Mouse (Mus musculus) liver, embryonic 14.5 days (tissue): ENCODE measurements around the gene Bpifb9a. TPM values are rescaled to one million over a fixed set of nuclear protein-coding genes. Genes with fewer than 3 reads are reported as not detected.
"Not testable (repeated sequence)": the region's sequence is repeated elsewhere in the genome, so short reads cannot be mapped to it uniquely, and the experiment has no call there.

Experiments
- ATAC-seq: fragments of 200-750 bp; cut with Nextera tagmentation; 2 replicates; pipeline ENCODE4 v1.8.0; 2017; ENCODE audit warnings: moderate number of reproducible peaks, mild to moderate bottlenecking, moderate library complexity; ENCODE audit not compliant: insufficient read depth
- DNase-seq, 3 experiments: peaks; one replicate each; pipeline ENCODE4 v3.0.0-alpha.2; 2012 to 2013; ENCODE audit warnings: low read depth in 3 of 3, low spot score in 3 of 3
- H3K27ac ChIP-seq: fragments of 300-500 bp; sonication (generic); 2 replicates; pipeline ENCODE4 v1.5.1; 2014; ENCODE audit warnings: moderate library complexity, mild to moderate bottlenecking, control low read depth, inconsistent platforms
- H3K27me3 ChIP-seq: fragments of 300-500 bp; sonication (generic); 2 replicates; pipeline ENCODE4 v1.6.1; 2014; ENCODE audit warnings: mild to moderate bottlenecking, low read length, moderate library complexity; ENCODE audit not compliant: control insufficient read depth, insufficient read depth
- H3K36me3 ChIP-seq: fragments of 300-500 bp; sonication (generic); replicated peaks from 2 replicates; pipeline ENCODE4 v1.6.1; 2014; ENCODE audit warnings: low read depth; ENCODE audit not compliant: control insufficient read depth, insufficient read depth
- H3K4me1 ChIP-seq, 2 experiments: fragments of 200-500 bp in 1 of 2; fragments of 300-500 bp in 1 of 2; sonication (generic) in 1 of 2; replicated peaks; 2 replicates each; pipeline ENCODE4 v1.6.1; 2012 to 2014; ENCODE audit warnings: antibody characterized with exemption in 1 of 2, inconsistent platforms in 1 of 2, low read length in 1 of 2; ENCODE audit not compliant: control insufficient read depth in 2 of 2, insufficient read depth in 2 of 2
- H3K4me2 ChIP-seq: fragments of 300-500 bp; sonication (generic); 2 replicates; pipeline ENCODE4 v1.6.1; 2014; ENCODE audit warnings: low read depth, mild to moderate bottlenecking, control low read depth, moderate library complexity
- H3K4me3 ChIP-seq, 2 experiments: fragments of 200-500 bp in 1 of 2; fragments of 300-500 bp in 1 of 2; sonication (generic) in 1 of 2; 2 replicates each; pipeline ENCODE4 v1.5.1; 2012 to 2014; ENCODE audit warnings: low read depth in 2 of 2, low read length in 2 of 2, mild to moderate bottlenecking in 2 of 2, control low read depth in 1 of 2, inconsistent platforms in 1 of 2, moderate library complexity in 1 of 2; ENCODE audit not compliant: insufficient read depth in 1 of 2
- H3K9ac ChIP-seq: fragments of 300-500 bp; sonication (generic); replicated peaks from 2 replicates; pipeline ENCODE4 v1.6.1; 2014; ENCODE audit warnings: mild to moderate bottlenecking, control low read depth, moderate library complexity
- H3K9me3 ChIP-seq: fragments of 300-500 bp; sonication (generic); 2 replicates; pipeline ENCODE4 v1.6.1; 2016; ENCODE audit warnings: low read length, mixed read lengths; ENCODE audit not compliant: control insufficient read depth
- CTCF ChIP-seq: IDR thresholded peaks from 2 replicates; pipeline ENCODE4 v1.5.1; 2016; ENCODE audit warnings: antibody characterized with exemption, low read depth, control low read depth
- EP300 ChIP-seq: IDR thresholded peaks from 2 replicates; pipeline ENCODE4 v1.6.1; 2016; ENCODE audit warnings: antibody characterized with exemption, low read depth
- WGBS: fragments of 180-500 bp; shearing (Covaris S2); extraction: QIAGEN DNeasy Blood & Tissue Kit; methylation state at CpG from one replicate; pipeline ENCODE4 v1.1.7; 2014; ENCODE audit not compliant: insufficient replicate concordance; 5-methylcytosine and 5-hydroxymethylcytosine counted together
- polyA plus RNA-seq, 2 experiments: library from polyadenylated mRNA; depleted of rRNA in 1 of 2; stranded (reverse) in 1 of 2; unstranded in 1 of 2; fragments of >200 nt; fragmentation: Nextera tagmentation in 1 of 2; extraction: Ambion mirVana in 1 of 2; gene quantifications; 2 replicates each; pipeline versions ENCODE4 v1.2.1 to v1.2.3; 2012 to 2014

Bpifb9a gene
- polyA plus RNA-seq, 2 experiments: not detected

DNA sequence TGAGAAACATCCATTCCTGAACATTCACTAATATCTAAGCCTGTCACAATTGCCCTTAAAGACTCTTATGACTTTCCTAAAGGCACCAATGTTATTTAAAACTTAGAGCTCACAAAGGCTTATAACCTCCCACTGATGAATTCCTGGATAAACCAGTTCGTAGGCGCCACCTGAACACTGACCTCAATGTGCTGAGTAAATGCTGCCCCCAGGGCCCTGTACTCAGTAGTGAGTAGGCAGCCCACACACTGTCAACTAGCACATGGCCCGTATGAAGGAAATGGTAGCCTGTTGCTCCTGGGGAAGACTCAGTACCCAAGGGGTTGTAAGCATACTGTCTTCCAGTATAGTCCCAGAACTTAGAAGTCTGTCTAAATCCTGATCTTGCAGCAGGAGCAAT, 44.1 kb downstream of the Bpifb9a start:
- no peak for ATAC-seq

DNA sequence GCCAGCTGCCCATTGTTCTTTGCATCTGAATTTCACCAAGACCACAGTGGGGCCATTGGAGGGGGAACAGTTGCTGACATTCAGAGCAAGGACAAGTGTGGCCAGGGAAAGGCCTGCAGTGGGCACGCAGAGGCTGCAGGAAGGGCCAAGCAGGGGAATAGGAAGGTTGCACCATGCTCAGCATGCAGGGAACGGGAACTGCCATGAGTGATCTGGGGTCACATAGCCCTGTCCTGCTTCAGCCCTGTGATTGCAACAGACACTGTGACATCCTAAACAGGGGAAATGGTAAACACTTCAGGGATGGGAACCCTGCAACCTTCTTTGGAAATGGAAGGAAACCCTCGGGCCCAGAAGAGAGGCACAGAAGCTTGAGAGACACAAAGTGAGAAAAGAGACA, 47.0 kb downstream of the Bpifb9a start:
- not testable (repeated sequence) for H3K4me2 ChIP-seq, H3K9me3 ChIP-seq, H3K4me3 ChIP-seq, H3K27me3 ChIP-seq, DNase-seq, H3K9ac ChIP-seq, ATAC-seq, H3K4me1 ChIP-seq, H3K27ac ChIP-seq, H3K36me3 ChIP-seq
- WGBS: 47% methylated on average over 1 of the region's 3 CpGs

More for the DNA sequence above, 44.1 kb downstream of the Bpifb9a start:
- no peaks in the 10 kb centered on the region for H3K4me1 ChIP-seq
- no peak overlapping the region for H3K27ac ChIP-seq
- H3K36me3 ChIP-seq: no peaks in the 10 kb centered on the region
- H3K9me3 ChIP-seq: no peaks in the 10 kb centered on the region
- no peak for DNase-seq
- no peak overlapping the region for H3K4me2 ChIP-seq
- 76% methylated on average over 3 of the region's 3 CpGs for WGBS
- no peak overlapping the region for H3K4me3 ChIP-seq
- no peaks in the 10 kb centered on the region for H3K27me3 ChIP-seq
- no peak overlapping the region for H3K9ac ChIP-seq
- TF ChIP-seq EP300: no peak
- no peak for TF ChIP-seq CTCF

- not testable (repeated sequence) for H3K4me1 ChIP-seq, H3K4me3 ChIP-seq, H3K4me2 ChIP-seq, H3K9ac ChIP-seq, H3K27ac ChIP-seq, ATAC-seq, H3K9me3 ChIP-seq, H3K27me3 ChIP-seq, H3K36me3 ChIP-seq, DNase-seq
- WGBS: 55% methylated on average over 4 of the region's 4 CpGs
These were observed 49.3 kb downstream of the Bpifb9a start, which contains the start of gene Bpifb9b for GRCm38 (mm10) chr2:154306927-154307326. Gene Bpifb9b, plus strand, starts transcription at chr2:154307227.

DNA sequence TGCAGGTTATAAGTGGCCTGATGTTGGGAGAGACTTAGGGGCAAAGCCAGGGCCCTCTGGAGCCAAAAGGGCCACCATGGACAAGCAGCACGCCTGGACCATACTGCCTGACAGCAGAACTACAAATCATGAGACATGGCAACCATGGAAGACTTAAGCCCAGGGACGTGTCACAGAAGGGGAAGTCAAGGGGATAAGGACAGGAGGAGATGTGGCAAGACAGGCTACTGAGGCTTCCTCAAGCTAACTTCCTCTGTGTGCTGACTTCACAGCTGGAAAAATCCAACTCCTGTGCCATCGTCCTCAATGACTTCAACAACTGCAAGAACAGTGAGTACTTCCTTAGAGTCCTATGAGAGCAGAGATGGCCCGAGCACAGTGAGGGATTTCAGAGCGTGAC, 56.1 kb downstream of the Bpifb9a start:
- not testable (repeated sequence) for H3K27ac ChIP-seq, H3K4me2 ChIP-seq, H3K36me3 ChIP-seq, ATAC-seq, H3K9ac ChIP-seq, H3K27me3 ChIP-seq, H3K4me1 ChIP-seq, H3K9me3 ChIP-seq, DNase-seq, H3K4me3 ChIP-seq
- 39% methylated on average over 4 of the region's 5 CpGs for WGBS

Other genes starting within 250 kb of the Bpifb9a start
- gene Bpifa2, start 249.6 kb upstream of the Bpifb9a start, polyA plus RNA-seq (2012; rRNA removed): not detected in 2 replicates
- gene Bpifa2, start 249.6 kb upstream of the Bpifb9a start, polyA plus RNA-seq (2014; fragmentation: Nextera tagmentation; extraction: Ambion mirVana): not detected in 2 replicates
- not detected in 2 replicates for gene Bpifa3, start 127.5 kb upstream of the Bpifb9a start, polyA plus RNA-seq (2012; rRNA removed)
- not detected in 2 replicates for gene Bpifa3, start 127.5 kb upstream of the Bpifb9a start, polyA plus RNA-seq (2014; fragmentation: Nextera tagmentation; extraction: Ambion mirVana)
- 0.06 TPM in 1 of 2 replicates, not detected in the other for gene Bpifa1, start 115.0 kb upstream of the Bpifb9a start, polyA plus RNA-seq (2012; rRNA removed)
- 0.14 TPM in 1 of 2 replicates, not detected in the other for gene Bpifa1, start 115.0 kb upstream of the Bpifb9a start, polyA plus RNA-seq (2014; fragmentation: Nextera tagmentation; extraction: Ambion mirVana)
- 0.04 TPM in 1 of 2 replicates, not detected in the other for gene Bpifa5, start 95.2 kb upstream of the Bpifb9a start, polyA plus RNA-seq (2012; rRNA removed)
- gene Bpifa5, start 95.2 kb upstream of the Bpifb9a start, polyA plus RNA-seq (2014; fragmentation: Nextera tagmentation; extraction: Ambion mirVana): not detected in 2 replicates
- gene Bpifb1, start 67.0 kb upstream of the Bpifb9a start, polyA plus RNA-seq (2012; rRNA removed): 0.17 and 0.21 TPM in 2 replicates
- gene Bpifb1, start 67.0 kb upstream of the Bpifb9a start, polyA plus RNA-seq (2014; fragmentation: Nextera tagmentation; extraction: Ambion mirVana): 0.19 and 0.33 TPM in 2 replicates
- gene Bpifb5, start 34.1 kb upstream of the Bpifb9a start, polyA plus RNA-seq (2012; rRNA removed): not detected in 2 replicates
- gene Bpifb5, start 34.1 kb upstream of the Bpifb9a start, polyA plus RNA-seq (2014; fragmentation: Nextera tagmentation; extraction: Ambion mirVana): not detected in 2 replicates
- not detected in 2 replicates for gene Bpifb9b, start 49.4 kb downstream of the Bpifb9a start, polyA plus RNA-seq (2012; rRNA removed)
- not detected in 2 replicates for gene Bpifb9b, start 49.4 kb downstream of the Bpifb9a start, polyA plus RNA-seq (2014; fragmentation: Nextera tagmentation; extraction: Ambion mirVana)
- gene Cdk5rap1, start 115.2 kb downstream of the Bpifb9a start, polyA plus RNA-seq (2012; rRNA removed): 7.5 and 10.0 TPM in 2 replicates
- gene Cdk5rap1, start 115.2 kb downstream of the Bpifb9a start, polyA plus RNA-seq (2014; fragmentation: Nextera tagmentation; extraction: Ambion mirVana): 4.2 and 9.5 TPM in 2 replicates
- 1.5 and 1.6 TPM in 2 replicates for gene Snta1, start 150.2 kb downstream of the Bpifb9a start, polyA plus RNA-seq (2012; rRNA removed)
- gene Snta1, start 150.2 kb downstream of the Bpifb9a start, polyA plus RNA-seq (2014; fragmentation: Nextera tagmentation; extraction: Ambion mirVana): 0.64 and 0.70 TPM in 2 replicates
- gene Cbfa2t2, start 178.6 kb downstream of the Bpifb9a start, polyA plus RNA-seq (2012; rRNA removed): 3.2 and 4.1 TPM in 2 replicates
- gene Cbfa2t2, start 178.6 kb downstream of the Bpifb9a start, polyA plus RNA-seq (2014; fragmentation: Nextera tagmentation; extraction: Ambion mirVana): 5.3 and 5.8 TPM in 2 replicates